Mouse (Mus musculus) heart, adult 9 months (tissue): ENCODE measurements around the gene Hs3st4.
A peak's percentile ranks its signal among the peaks of the same experiment; 100 is the strongest.

Source experiments
- DNase-seq, 2 experiments: peaks; one replicate each; pipeline ENCODE4 v3.0.0; 2022; ENCODE audit warnings: low spot score in 2 of 2

Gene Hs3st4

GRCm38 (mm10) chr7:123982461-123983038 lies at the start of gene Hs3st4:
Hs3st4 (plus strand) TSS chr7:123982869.
- no peak for DNase-seq

- no peak for DNase-seq
Observed at GRCm38 (mm10) chr7:123946836-123947235, 35.8 kb upstream of the Hs3st4 start.

GRCm38 (mm10) chr7:123963021-123963420 lies 19.6 kb upstream of the Hs3st4 start:
- no peak for DNase-seq

GRCm38 (mm10) chr7:123964559-123965142 lies 18.0 kb upstream of the Hs3st4 start:
- DNase-seq, result no peak

GRCm38 (mm10) chr7:123965515-123965914 lies 17.2 kb upstream of the Hs3st4 start:
- no peak for DNase-seq

GRCm38 (mm10) chr7:123975441-123975840 lies 7.2 kb upstream of the Hs3st4 start:
- no peak for DNase-seq

- DNase-seq, result no peak
Observed at GRCm38 (mm10) chr7:123981435-123981834, 1.2 kb upstream of the Hs3st4 start.

GRCm38 (mm10) chr7:123982010-123982409 lies 659 bp upstream of the Hs3st4 start:
- no peak for DNase-seq

- no peak for DNase-seq
Observed at GRCm38 (mm10) chr7:123983177-123984046, 743 bp downstream of the Hs3st4 start.

GRCm38 (mm10) chr7:123992121-123992520 lies 9.5 kb downstream of the Hs3st4 start:
- no peak for DNase-seq

GRCm38 (mm10) chr7:123997266-123997665 lies 14.6 kb downstream of the Hs3st4 start:
- DNase-seq, result no peak

- no peak for DNase-seq
Observed at GRCm38 (mm10) chr7:123998601-123999000, 15.9 kb downstream of the Hs3st4 start.

GRCm38 (mm10) chr7:124026908-124027307 lies 44.2 kb downstream of the Hs3st4 start:
- no peak for DNase-seq

- no peak for DNase-seq
Observed at GRCm38 (mm10) chr7:124032236-124032635, 49.6 kb downstream of the Hs3st4 start.

GRCm38 (mm10) chr7:124033332-124033731 lies 50.7 kb downstream of the Hs3st4 start:
- DNase-seq, result no peak

- no peak for DNase-seq
Observed at GRCm38 (mm10) chr7:124037281-124037700, 54.6 kb downstream of the Hs3st4 start.

GRCm38 (mm10) chr7:124039142-124039541 lies 56.5 kb downstream of the Hs3st4 start:
- DNase-seq, result no peak

GRCm38 (mm10) chr7:124047382-124047781 lies 64.7 kb downstream of the Hs3st4 start:
- DNase-seq, result no peak

GRCm38 (mm10) chr7:124048971-124049370 lies 66.3 kb downstream of the Hs3st4 start:
- DNase-seq, result no peak

- no peak for DNase-seq
Observed at GRCm38 (mm10) chr7:124050421-124050820, 67.8 kb downstream of the Hs3st4 start.

- no peak for DNase-seq
Observed at GRCm38 (mm10) chr7:124083741-124084140, 101.1 kb downstream of the Hs3st4 start.

- peak; percentile 1 for DNase-seq
Observed at GRCm38 (mm10) chr7:124129019-124129418, 146.3 kb downstream of the Hs3st4 start.

GRCm38 (mm10) chr7:124131312-124131711 lies 148.6 kb downstream of the Hs3st4 start:
- peak; percentile 9 to 13 for DNase-seq
